Mouse (Mus musculus): ENCODE results near the gene Lnx1. TPM values are rescaled to one million over a fixed set of nuclear protein-coding genes. Genes with fewer than 3 reads are reported as not detected.

The Lnx1 gene
- polyA plus RNA-seq, 1 experiment: 0.05 TPM

- 85% methylated on average over 9 of the region's 9 CpGs for WGBS
- TF ChIP-seq POLR2A (IDR thresholded peaks at IDR 0.05; ENCODE audit: low read depth, low read length): no peak
- no peak for TF ChIP-seq CTCF (IDR thresholded peaks at IDR 0.05; ENCODE audit: extremely low read depth, insufficient read depth, insufficient read length, insufficient replicate concordance)
Observed at GRCm38 (mm10) chr5:74720661-74721060, 17.9 kb upstream of the Lnx1 start.

GRCm38 (mm10) chr5:74716165-74716564 lies 13.5 kb upstream of the Lnx1 start:
- no peak for DNase-seq (ENCODE audit: low read depth in 1 of 2, low spot score in 2 of 2)
- WGBS: 71% methylated on average over 7 of the region's 7 CpGs
- Histone ChIP-seq H3K27me3 (ENCODE audit: control insufficient read depth, insufficient read depth, low read length) (no peaks in the 10 kb centered on the region), H3K4me3 (ENCODE audit: extremely low read depth, insufficient read depth, insufficient read length) (no peak overlapping the region), H3K4me1 (ENCODE audit: control insufficient read depth, insufficient read depth, insufficient read length) (no peaks in the 10 kb centered on the region), H3K36me3 (ENCODE audit: control insufficient read depth, insufficient read depth, low read length) (no peaks in the 10 kb centered on the region), H3K27ac (ENCODE audit: insufficient read depth, low read length) (no peak overlapping the region)
- TF ChIP-seq CTCF (IDR thresholded peaks at IDR 0.05; ENCODE audit: extremely low read depth, insufficient read depth, insufficient read length, insufficient replicate concordance): no peak

More at GRCm38 (mm10) chr5:74720661-74721060, 17.9 kb upstream of the Lnx1 start:
- Histone ChIP-seq H3K27ac (ENCODE audit: insufficient read depth, low read length) (no peak overlapping the region), H3K4me1 (ENCODE audit: control insufficient read depth, insufficient read depth, insufficient read length) (no peaks in the 10 kb centered on the region), H3K36me3 (ENCODE audit: control insufficient read depth, insufficient read depth, low read length) (no peaks in the 10 kb centered on the region), H3K4me3 (ENCODE audit: extremely low read depth, insufficient read depth, insufficient read length) (no peak overlapping the region), H3K27me3 (ENCODE audit: control insufficient read depth, insufficient read depth, low read length) (no peaks in the 10 kb centered on the region)
- no peak for DNase-seq (ENCODE audit: low read depth in 1 of 2, low spot score in 2 of 2)

GRCm38 (mm10) chr5:74712811-74713210 lies 10.1 kb upstream of the Lnx1 start:
- Histone ChIP-seq H3K4me3 (ENCODE audit: extremely low read depth, insufficient read depth, insufficient read length) (no peak overlapping the region), H3K27me3 (ENCODE audit: control insufficient read depth, insufficient read depth, low read length) (no peaks in the 10 kb centered on the region), H3K4me1 (ENCODE audit: control insufficient read depth, insufficient read depth, insufficient read length) (no peaks in the 10 kb centered on the region), H3K27ac (ENCODE audit: insufficient read depth, low read length) (no peak overlapping the region), H3K36me3 (ENCODE audit: control insufficient read depth, insufficient read depth, low read length) (no peaks in the 10 kb centered on the region)
- 88% methylated on average over 4 of the region's 4 CpGs for WGBS
- TF ChIP-seq CTCF (IDR thresholded peaks at IDR 0.05; ENCODE audit: extremely low read depth, insufficient read depth, insufficient read length, insufficient replicate concordance) (no peak), POLR2A (IDR thresholded peaks at IDR 0.05; ENCODE audit: low read depth, low read length) (no peak)
- no peak for DNase-seq (ENCODE audit: low read depth in 1 of 2, low spot score in 2 of 2)

GRCm38 (mm10) chr5:74711988-74712387 lies 9.3 kb upstream of the Lnx1 start:
- no peaks in the 10 kb centered on the region for H3K4me1 ChIP-seq (ENCODE audit: control insufficient read depth, insufficient read depth, insufficient read length)
- 92% methylated on average over 2 of the region's 2 CpGs for WGBS
- no peaks in the 10 kb centered on the region for H3K27me3 ChIP-seq (ENCODE audit: control insufficient read depth, insufficient read depth, low read length)
- H3K27ac ChIP-seq (ENCODE audit: insufficient read depth, low read length): no peak overlapping the region
- no peak for DNase-seq (ENCODE audit: low read depth in 1 of 2, low spot score in 2 of 2)
- H3K4me3 ChIP-seq (ENCODE audit: extremely low read depth, insufficient read depth, insufficient read length): no peak overlapping the region
- TF ChIP-seq CTCF (IDR thresholded peaks at IDR 0.05; ENCODE audit: extremely low read depth, insufficient read depth, insufficient read length, insufficient replicate concordance) (no peak), POLR2A (IDR thresholded peaks at IDR 0.05; ENCODE audit: low read depth, low read length) (no peak)
- no peaks in the 10 kb centered on the region for H3K36me3 ChIP-seq (ENCODE audit: control insufficient read depth, insufficient read depth, low read length)

GRCm38 (mm10) chr5:74711056-74711455 lies 8.3 kb upstream of the Lnx1 start:
- Histone ChIP-seq H3K4me1 (ENCODE audit: control insufficient read depth, insufficient read depth, insufficient read length) (no peaks in the 10 kb centered on the region), H3K27me3 (ENCODE audit: control insufficient read depth, insufficient read depth, low read length) (no peaks in the 10 kb centered on the region), H3K27ac (ENCODE audit: insufficient read depth, low read length) (no peak overlapping the region), H3K4me3 (ENCODE audit: extremely low read depth, insufficient read depth, insufficient read length) (no peak overlapping the region), H3K36me3 (ENCODE audit: control insufficient read depth, insufficient read depth, low read length) (no peaks in the 10 kb centered on the region)
- DNase-seq (ENCODE audit: low read depth in 1 of 2, low spot score in 2 of 2): no peak
- WGBS: 67% methylated on average over 1 of the region's 1 CpGs
- TF ChIP-seq CTCF (IDR thresholded peaks at IDR 0.05; ENCODE audit: extremely low read depth, insufficient read depth, insufficient read length, insufficient replicate concordance): no peak
- TF ChIP-seq POLR2A (IDR thresholded peaks at IDR 0.05; ENCODE audit: low read depth, low read length): no peak

GRCm38 (mm10) chr5:74710181-74710580 lies 7.5 kb upstream of the Lnx1 start:
- no peak overlapping the region for H3K27ac ChIP-seq (ENCODE audit: insufficient read depth, low read length)
- H3K4me3 ChIP-seq (ENCODE audit: extremely low read depth, insufficient read depth, insufficient read length): no peak overlapping the region
- WGBS: 83% methylated on average over 4 of the region's 4 CpGs
- H3K27me3 ChIP-seq (ENCODE audit: control insufficient read depth, insufficient read depth, low read length): no peaks in the 10 kb centered on the region
- H3K36me3 ChIP-seq (ENCODE audit: control insufficient read depth, insufficient read depth, low read length): no peaks in the 10 kb centered on the region
- H3K4me1 ChIP-seq (ENCODE audit: control insufficient read depth, insufficient read depth, insufficient read length): no peaks in the 10 kb centered on the region
- TF ChIP-seq POLR2A (IDR thresholded peaks at IDR 0.05; ENCODE audit: low read depth, low read length) (no peak), CTCF (IDR thresholded peaks at IDR 0.05; ENCODE audit: extremely low read depth, insufficient read depth, insufficient read length, insufficient replicate concordance) (no peak)
- DNase-seq (ENCODE audit: low read depth in 1 of 2, low spot score in 2 of 2): no peak

- Histone ChIP-seq H3K4me3 (ENCODE audit: extremely low read depth, insufficient read depth, insufficient read length) (peak overlapping the region; percentile 27; the same call in 1 of the 2 replicates), H3K36me3 (ENCODE audit: control insufficient read depth, insufficient read depth, low read length) (no peaks in the 10 kb centered on the region), H3K27me3 (ENCODE audit: control insufficient read depth, insufficient read depth, low read length) (no peaks in the 10 kb centered on the region), H3K27ac (ENCODE audit: insufficient read depth, low read length) (no peak overlapping the region), H3K4me1 (ENCODE audit: control insufficient read depth, insufficient read depth, insufficient read length) (no peaks in the 10 kb centered on the region; the same call in 1 of the 2 replicates)
- peak; percentile 12 to 40 for DNase-seq (ENCODE audit: low read depth in 1 of 2, low spot score in 2 of 2)
- no peak for TF ChIP-seq CTCF (IDR thresholded peaks at IDR 0.05; ENCODE audit: extremely low read depth, insufficient read depth, insufficient read length, insufficient replicate concordance)
- no peak for TF ChIP-seq POLR2A (IDR thresholded peaks at IDR 0.05; ENCODE audit: low read depth, low read length)
- 1% methylated on average over 8 of the region's 8 CpGs for WGBS
Observed at GRCm38 (mm10) chr5:74704460-74704790, 1.7 kb upstream of the Lnx1 start.
